Mouse (Mus musculus) T-helper 2 cell (primary cell): ENCODE results near the gene Glycam1.
"Not testable (repeated sequence)": the region's sequence is repeated elsewhere in the genome, so short reads cannot be mapped to it uniquely, and the experiment has no call there.

Experiments used
- in situ Hi-C: fragments of 300-600 bp; cut with MboI, MseI; formaldehyde crosslinking; loops from one replicate; pipeline ENCODE4 v1.15.1; 2025; ENCODE audit warnings: high pct_unique_total_duplicates

Glycam1 gene

GRCm38 (mm10) chr15:103564981-103565380, at the start of gene Glycam1:
Gene Glycam1 (minus strand): TSS chr15:103565081.
- in situ Hi-C loops, result no loop called here

- in situ Hi-C loops, result no loop called here
These were observed 39.6 kb upstream of the Glycam1 start for GRCm38 (mm10) chr15:103604481-103604880.

- in situ Hi-C loops, result no loop called here
These were observed 25.9 kb upstream of the Glycam1 start for GRCm38 (mm10) chr15:103590779-103591178.

- in situ Hi-C loops, result not testable (repeated sequence)
These were observed 22.9 kb upstream of the Glycam1 start for GRCm38 (mm10) chr15:103587752-103588151.

GRCm38 (mm10) chr15:103585876-103586275, 21.0 kb upstream of the Glycam1 start:
- in situ Hi-C loops, result no loop called here

GRCm38 (mm10) chr15:103552096-103552690, 12.7 kb downstream of the Glycam1 start:
- in situ Hi-C loops, result no loop called here

- in situ Hi-C loops, result no loop called here
These were observed 13.8 kb downstream of the Glycam1 start for GRCm38 (mm10) chr15:103551053-103551452.

GRCm38 (mm10) chr15:103549475-103549874, 15.4 kb downstream of the Glycam1 start:
- in situ Hi-C loops, result no loop called here

GRCm38 (mm10) chr15:103547983-103548382, 16.9 kb downstream of the Glycam1 start:
- in situ Hi-C loops, result no loop called here

GRCm38 (mm10) chr15:103542526-103542925, 22.4 kb downstream of the Glycam1 start:
- in situ Hi-C loops, result no loop called here

- in situ Hi-C loops, result no loop called here
These were observed 24.2 kb downstream of the Glycam1 start for GRCm38 (mm10) chr15:103540646-103541045.

GRCm38 (mm10) chr15:103539259-103539658, 25.6 kb downstream of the Glycam1 start:
- in situ Hi-C loops, result no loop called here

GRCm38 (mm10) chr15:103537822-103538213, 27.1 kb downstream of the Glycam1 start, which contains the start of gene Ppp1r1a:
Gene Ppp1r1a (minus strand): TSS chr15:103538003.
- in situ Hi-C loops, result no loop called here

GRCm38 (mm10) chr15:103537011-103537821, 27.7 kb downstream of the Glycam1 start:
- in situ Hi-C loops, result no loop called here

- in situ Hi-C loops, result no loop called here
These were observed 28.4 kb downstream of the Glycam1 start for GRCm38 (mm10) chr15:103536456-103536855.

- in situ Hi-C loops, result no loop called here
These were observed 29.1 kb downstream of the Glycam1 start for GRCm38 (mm10) chr15:103535786-103536185.

- in situ Hi-C loops, result no loop called here
These were observed 29.9 kb downstream of the Glycam1 start for GRCm38 (mm10) chr15:103535030-103535429.

GRCm38 (mm10) chr15:103534054-103534620, 30.7 kb downstream of the Glycam1 start:
- in situ Hi-C loops, result no loop called here

- in situ Hi-C loops, result no loop called here
These were observed 34.5 kb downstream of the Glycam1 start for GRCm38 (mm10) chr15:103530372-103530771.

- in situ Hi-C loops, result no loop called here
These were observed 41.7 kb downstream of the Glycam1 start for GRCm38 (mm10) chr15:103523156-103523555.

- in situ Hi-C loops, result no loop called here
These were observed 42.3 kb downstream of the Glycam1 start for GRCm38 (mm10) chr15:103522458-103523099.
